Mouse (Mus musculus): Measurements from ENCODE around the gene Lpgat1. TPM values are rescaled to one million over a fixed set of nuclear protein-coding genes. Genes with fewer than 3 reads are reported as not detected.

Lpgat1 gene
- polyA plus RNA-seq, 1 experiment from 2014 or later = 96.9 TPM

DNA sequence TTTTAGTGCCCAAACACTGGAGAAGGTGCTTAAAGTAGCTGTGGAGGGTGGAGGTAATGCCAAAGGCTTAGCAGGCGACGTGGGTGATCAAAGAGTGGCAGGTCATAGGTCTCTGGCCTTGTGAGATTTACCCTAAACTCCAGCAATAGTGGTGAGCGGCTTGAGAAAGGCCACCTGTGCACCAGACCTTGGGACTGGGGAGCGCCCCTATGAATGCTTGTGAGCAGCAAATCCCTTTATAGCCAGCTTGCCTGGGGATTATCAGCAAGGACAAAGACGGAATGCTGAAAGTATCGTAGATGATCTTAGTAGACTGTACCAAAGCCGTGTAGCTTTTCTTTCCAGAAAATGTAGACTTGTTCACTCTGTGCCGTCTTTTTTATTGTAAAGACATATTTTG is 59.9 kb downstream of the Lpgat1 start:
- no peak for TF ChIP-seq CTCF (IDR thresholded peaks at IDR 0.05)
- CTCF ChIA-PET = interaction anchor here (1.2 kb wide), 1 partner anchor 16 kb away, joined by 3 read pairs; no protein-coding TSS in a partner anchor
- DNase-seq (ENCODE audit: low read depth, low spot score) = no peak
- H3K27me3 ChIP-seq = no peaks in the 10 kb centered on the region
- no peak for ATAC-seq
- in situ Hi-C loops (cut with MboI; ENCODE audit: low pct_unique_long_range_greater_than_20kb) = no loop called here
- POLR2A ChIA-PET = no interaction called here

DNA sequence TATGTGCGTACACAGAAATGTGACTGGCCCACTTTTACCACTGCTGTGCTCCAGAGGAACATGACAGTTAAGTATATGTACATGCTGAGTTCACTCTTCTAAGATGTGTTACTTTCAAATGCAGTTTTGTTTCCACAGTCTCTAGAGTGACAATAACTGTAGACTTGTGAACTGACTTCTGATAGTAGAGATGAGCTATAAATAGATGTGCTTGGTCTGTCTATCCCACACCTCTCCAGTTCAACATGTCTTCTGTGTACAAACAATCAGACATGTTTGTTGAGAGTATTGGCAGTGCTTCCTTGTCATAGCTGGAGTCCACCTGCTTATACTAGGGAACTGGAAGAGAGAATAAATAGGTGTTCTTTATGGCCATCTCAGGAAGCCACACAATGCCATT is 62.8 kb downstream of the Lpgat1 start:
- DNase-seq (ENCODE audit: low read depth, low spot score) = no peak
- ATAC-seq = no peak
- in situ Hi-C loops (cut with MboI; ENCODE audit: low pct_unique_long_range_greater_than_20kb) = no loop called here
- ChIA-PET CTCF (interaction anchor here (1.0 to 2.3 kb wide), 4 partner anchors 9 to 205 kb away, joined by 3 to 9 read pairs (median 3); partner anchors contain the start of genes Dtl and Ints7), POLR2A (no interaction called here)
- no peaks in the 10 kb centered on the region for H3K27me3 ChIP-seq
- no peak for TF ChIP-seq CTCF (IDR thresholded peaks at IDR 0.05)

DNA sequence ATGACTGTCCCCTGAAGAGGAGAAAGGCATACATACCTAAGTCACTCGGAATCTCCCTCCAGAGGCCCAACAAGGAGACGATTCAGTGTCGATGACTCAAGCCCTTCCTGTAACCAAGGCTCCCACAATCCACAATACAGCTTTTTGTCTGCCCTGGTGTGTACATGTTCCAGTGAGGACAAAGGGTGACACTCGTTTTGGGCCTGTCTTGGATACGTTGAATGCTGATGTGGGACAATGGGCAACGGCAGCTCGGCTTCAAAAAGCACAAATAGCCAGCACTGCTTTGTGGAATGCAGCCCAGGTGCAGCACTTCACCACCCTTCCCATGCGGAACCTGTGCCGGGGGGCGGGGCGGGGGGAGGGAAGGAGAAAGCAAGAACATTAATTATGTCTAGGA is 67.5 kb downstream of the Lpgat1 start:
- ChIA-PET CTCF (interaction anchor here (1.3 kb wide), 1 partner anchor 26 kb away, joined by 3 read pairs; no protein-coding TSS in a partner anchor), POLR2A (interaction anchor here (1.0 kb wide), 1 partner anchor 13 kb away, joined by 4 read pairs; no protein-coding TSS in a partner anchor)
- H3K27me3 ChIP-seq = no peaks in the 10 kb centered on the region
- DNase-seq (ENCODE audit: low read depth, low spot score) = no peak
- no peak for TF ChIP-seq CTCF (IDR thresholded peaks at IDR 0.05)
- peak; percentile 39 for ATAC-seq
- in situ Hi-C loops (cut with MboI; ENCODE audit: low pct_unique_long_range_greater_than_20kb) = no loop called here

DNA sequence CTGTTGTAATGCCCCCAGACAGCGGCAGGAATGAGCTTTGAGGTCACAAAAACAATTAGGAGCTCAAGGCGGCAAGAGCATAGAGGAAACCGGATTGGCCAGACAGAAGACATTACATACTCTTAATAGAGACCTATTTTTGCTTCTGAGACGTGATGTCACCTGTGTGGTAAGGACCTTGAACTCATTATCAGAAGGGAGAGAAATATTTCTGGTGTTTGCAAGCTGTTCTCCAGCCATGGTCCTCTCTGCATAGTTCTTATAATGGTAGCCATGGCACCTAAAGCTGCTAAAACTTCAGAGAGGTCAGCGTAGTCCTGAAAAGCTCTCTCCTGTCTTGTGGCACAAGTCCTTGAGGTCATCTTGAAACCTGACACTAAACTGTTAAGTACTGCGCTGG is 68.6 kb downstream of the Lpgat1 start:
- DNase-seq (ENCODE audit: low read depth, low spot score) (no peak), ATAC-seq (no peak)
- in situ Hi-C loops (cut with MboI; ENCODE audit: low pct_unique_long_range_greater_than_20kb) = no loop called here
- ChIA-PET POLR2A (interaction anchor here (1.2 kb wide), 1 partner anchor 182 kb away, joined by 3 read pairs; no protein-coding TSS in a partner anchor), CTCF (interaction anchor here (1.0 to 2.1 kb wide), 5 partner anchors 10 to 200 kb away, joined by 3 to 7 read pairs (median 3); no protein-coding TSS in a partner anchor)
- no peaks in the 10 kb centered on the region for H3K27me3 ChIP-seq
- TF ChIP-seq CTCF (IDR thresholded peaks at IDR 0.05) = no peak

DNA sequence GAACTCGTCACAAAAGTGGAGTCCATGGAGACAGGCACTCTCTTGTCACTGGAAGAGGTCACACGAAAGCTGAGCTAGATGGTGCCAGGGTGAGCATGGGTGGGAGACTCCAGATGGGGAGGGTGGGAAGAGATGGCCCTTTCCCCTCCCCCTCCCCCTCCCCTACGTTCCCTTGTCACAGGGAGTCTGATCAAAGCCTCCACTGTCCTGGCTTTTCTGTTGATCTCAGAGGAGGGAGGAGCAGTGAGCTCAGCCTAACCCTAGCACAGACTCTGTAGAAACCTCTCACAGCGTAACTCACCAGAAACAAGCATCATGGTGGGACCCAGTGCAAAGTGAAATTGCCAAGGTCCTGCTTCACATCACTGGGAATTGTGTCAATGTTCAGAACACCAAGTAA is 69.7 kb downstream of the Lpgat1 start:
- DNase-seq (ENCODE audit: low read depth, low spot score) = no peak
- no peaks in the 10 kb centered on the region for H3K27me3 ChIP-seq
- ATAC-seq = no peak
- ChIA-PET POLR2A (interaction anchor here (1.2 kb wide), 1 partner anchor 183 kb away, joined by 3 read pairs; no protein-coding TSS in a partner anchor), CTCF (interaction anchor here (0.9 to 2.1 kb wide), 5 partner anchors 9 to 201 kb away, joined by 3 to 7 read pairs (median 3); no protein-coding TSS in a partner anchor)
- in situ Hi-C loops (cut with MboI; ENCODE audit: low pct_unique_long_range_greater_than_20kb) = no loop called here
- TF ChIP-seq CTCF (IDR thresholded peaks at IDR 0.05) = no peak

DNA sequence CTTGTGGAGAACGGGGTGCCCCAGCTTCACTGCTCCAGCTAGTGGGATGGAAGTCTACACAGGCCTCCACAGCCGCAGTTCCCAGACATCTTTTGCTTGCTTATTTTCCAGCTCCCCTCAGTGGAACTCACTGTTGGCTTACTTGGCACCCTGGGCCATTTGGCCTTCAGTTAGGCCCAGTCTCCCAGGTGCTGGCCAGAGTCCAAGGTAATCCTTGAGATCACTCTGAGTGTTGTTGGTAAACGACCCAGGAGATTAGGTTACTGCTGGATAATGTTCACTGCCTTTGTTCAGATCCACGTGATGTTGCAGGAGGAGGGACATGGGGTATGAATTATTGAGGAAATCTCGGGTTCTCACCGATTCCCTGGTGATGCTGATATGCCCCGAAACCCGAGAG is 75.4 kb downstream of the Lpgat1 start:
- H3K27me3 ChIP-seq = no peaks in the 10 kb centered on the region
- peak; percentile 73 for DNase-seq (ENCODE audit: low read depth, low spot score)
- ATAC-seq = peak; percentile 46
- in situ Hi-C loops (cut with MboI; ENCODE audit: low pct_unique_long_range_greater_than_20kb) = no loop called here
- POLR2A ChIA-PET = no interaction called here
- CTCF ChIA-PET = interaction anchor here (1.0 to 1.3 kb wide), 2 partner anchors 10 to 217 kb away, joined by 3 to 4 read pairs; partner anchors contain the start of genes Dtl and Ints7
- TF ChIP-seq CTCF (IDR thresholded peaks at IDR 0.05) = no peak

DNA sequence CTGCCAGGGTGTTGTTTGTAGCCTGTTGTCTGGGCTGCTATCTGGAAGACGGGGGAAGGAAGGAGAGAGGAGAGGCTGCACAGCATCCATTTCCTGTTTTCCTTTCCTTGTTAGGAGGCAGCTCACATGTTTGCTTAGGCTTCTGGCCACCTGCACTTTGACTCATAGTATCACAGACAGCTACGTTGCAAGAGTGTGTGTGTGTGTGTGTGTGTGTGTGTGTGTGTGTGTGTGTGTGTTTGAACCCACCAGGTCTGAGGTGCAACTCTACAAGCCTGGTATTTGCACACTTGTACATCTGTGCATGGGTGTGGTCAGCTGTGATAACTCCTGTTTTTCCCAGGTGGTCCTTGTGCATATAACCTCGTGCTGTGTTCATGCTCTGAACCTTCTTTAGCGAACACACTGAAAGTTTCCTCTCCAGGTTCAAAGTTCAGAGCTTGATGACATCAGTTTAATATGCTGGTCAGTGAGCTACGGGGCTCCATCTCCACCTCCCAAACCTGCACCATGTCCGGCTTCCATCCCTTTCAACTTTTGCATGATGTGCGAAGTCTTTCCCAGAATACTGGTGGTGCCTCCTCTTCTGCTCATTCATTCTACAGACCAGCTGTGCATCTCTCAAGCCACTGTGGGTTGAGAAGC is 76.4 kb downstream of the Lpgat1 start:
- POLR2A ChIA-PET = no interaction called here
- no peak for ATAC-seq
- CTCF ChIA-PET = interaction anchor here (1.0 kb wide), 1 partner anchor 218 kb away, joined by 3 read pairs; the partner anchor contains the start of genes Dtl and Ints7
- no peak for TF ChIP-seq CTCF (IDR thresholded peaks at IDR 0.05)
- no peak for DNase-seq (ENCODE audit: low read depth, low spot score)
- no peaks in the 10 kb centered on the region for H3K27me3 ChIP-seq
- in situ Hi-C loops (cut with MboI; ENCODE audit: low pct_unique_long_range_greater_than_20kb) = no loop called here

DNA sequence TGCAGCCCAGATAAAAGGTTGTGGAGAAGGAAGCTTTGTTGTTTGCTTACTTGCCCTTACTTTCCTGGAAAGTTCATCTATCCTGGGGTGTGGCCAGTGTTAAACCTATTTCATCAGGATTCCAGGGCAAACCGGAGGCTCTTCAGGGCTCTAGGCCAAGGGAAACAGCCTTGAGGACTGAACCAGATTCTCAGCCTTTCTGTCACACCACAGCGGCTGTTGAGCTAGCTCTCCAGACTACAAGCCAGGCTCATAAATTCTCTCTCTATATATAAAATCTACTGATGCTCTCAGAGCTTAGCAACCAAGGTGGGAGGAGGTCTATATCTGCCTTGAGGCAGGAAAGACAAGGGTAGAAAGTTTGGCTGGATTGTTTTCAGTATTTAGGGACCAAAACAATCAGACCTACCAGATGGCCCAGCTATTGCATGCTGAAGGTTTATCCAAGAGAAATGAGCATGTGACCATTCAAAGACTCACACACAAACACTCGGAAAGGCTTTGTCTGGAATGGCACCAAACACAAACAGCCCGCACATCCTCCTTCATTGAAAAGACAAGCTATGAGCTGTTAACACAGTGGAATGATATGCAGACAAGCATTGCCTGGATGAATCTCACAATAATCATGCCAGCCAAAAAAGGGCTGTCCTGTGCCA is 78.7 kb downstream of the Lpgat1 start:
- ChIA-PET POLR2A (no interaction called here), CTCF (interaction anchor here (1.0 to 1.1 kb wide), 2 partner anchors 10 to 25 kb away, joined by 3 to 4 read pairs; no protein-coding TSS in a partner anchor)
- in situ Hi-C loops (cut with MboI; ENCODE audit: low pct_unique_long_range_greater_than_20kb) = no loop called here
- TF ChIP-seq CTCF (IDR thresholded peaks at IDR 0.05) = no peak
- DNase-seq (ENCODE audit: low read depth, low spot score) (no peak), ATAC-seq (no peak)
- no peaks in the 10 kb centered on the region for H3K27me3 ChIP-seq

DNA sequence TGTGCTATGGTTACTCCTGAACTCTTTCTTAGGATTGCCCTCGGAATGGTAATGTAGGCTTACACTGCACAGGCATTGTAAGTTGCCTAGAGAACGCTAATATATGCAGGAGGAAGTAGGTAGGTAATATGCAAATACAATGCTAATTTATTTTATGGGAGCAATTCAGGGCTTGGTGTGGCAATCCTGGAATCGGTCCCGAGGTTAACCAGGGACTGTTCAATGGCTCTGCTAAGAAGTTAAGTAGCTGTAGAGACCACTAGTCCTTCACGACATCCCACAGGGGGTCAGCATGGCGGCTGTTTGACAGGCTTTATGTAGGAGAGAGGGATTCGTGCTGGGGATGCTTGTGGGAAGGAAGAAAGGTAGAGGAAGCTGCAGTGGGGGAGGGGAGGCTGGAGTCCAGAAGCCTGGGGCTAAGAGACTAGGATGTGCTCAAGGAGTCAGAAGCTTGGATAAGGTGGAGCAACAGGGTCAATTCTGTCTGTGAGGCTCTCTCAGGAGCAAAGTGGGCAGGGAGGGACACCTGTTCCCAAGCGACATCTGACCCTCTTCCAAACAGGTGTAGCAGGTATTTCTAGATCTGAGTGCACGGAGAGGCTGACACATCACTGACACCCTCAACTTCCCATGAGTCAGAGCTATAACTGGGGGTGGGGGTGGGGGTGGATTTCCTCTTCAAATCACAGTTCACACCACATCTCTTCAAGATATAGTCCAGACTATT is 84.6 kb downstream of the Lpgat1 start:
- POLR2A ChIA-PET = interaction anchor here (0.6 kb wide), 1 partner anchor 48 kb away, joined by 3 read pairs; no protein-coding TSS in a partner anchor
- ATAC-seq = no peak
- in situ Hi-C loops (cut with MboI; ENCODE audit: low pct_unique_long_range_greater_than_20kb) = loop anchor here (25.0 kb wide), 1 partner anchor 440 kb away; no protein-coding TSS in a partner anchor

More for the DNA sequence above, 84.6 kb downstream of the Lpgat1 start:
- CTCF ChIA-PET = interaction anchor here (0.9 to 1.7 kb wide), 3 partner anchors 10 to 217 kb away, joined by 3 to 5 read pairs (median 4); no protein-coding TSS in a partner anchor
- TF ChIP-seq CTCF (IDR thresholded peaks at IDR 0.05) = no peak
- no peak for DNase-seq (ENCODE audit: low read depth, low spot score)
- H3K27me3 ChIP-seq = no peaks in the 10 kb centered on the region

Data from Patski (cell line).